Mouse (Mus musculus) frontal cortex, postnatal 14 days (tissue): ENCODE measurements around the gene Exph5.
A peak's percentile ranks its signal among the peaks of the same experiment; 100 is the strongest.

Experiments used
- DNase-seq, 2 experiments: peaks; one replicate each; pipeline ENCODE4 v3.0.0; 2022; ENCODE audit warnings: low spot score in 2 of 2

The Exph5 gene

GRCm38 (mm10) chr9:53404753-53405722, 103.6 kb downstream of the Exph5 start:
- peak; percentile 47 to 60 for DNase-seq

DNA sequence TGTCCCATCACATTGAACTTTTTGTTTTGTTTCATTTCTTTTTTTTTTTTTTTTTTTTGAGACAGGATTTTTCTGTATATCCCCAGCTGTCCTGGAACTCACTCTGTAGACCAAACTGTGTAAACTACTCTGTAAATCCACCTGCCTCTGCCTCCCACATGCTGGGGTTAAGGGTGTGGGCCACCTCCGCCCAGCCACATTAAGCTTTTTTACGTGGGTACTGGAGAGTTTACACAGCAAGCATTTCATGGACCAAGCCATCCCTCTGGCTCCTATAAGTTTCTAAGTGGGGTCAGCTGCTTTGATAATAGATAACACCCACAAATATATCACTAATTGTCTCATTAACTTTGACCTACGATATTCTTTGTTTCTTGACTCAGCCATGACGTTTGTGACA, 107.1 kb downstream of the Exph5 start:
- no peak for DNase-seq

- no peak for DNase-seq
These were observed 107.5 kb downstream of the Exph5 start for GRCm38 (mm10) chr9:53408953-53409361.

- no peak for DNase-seq
These were observed 108.0 kb downstream of the Exph5 start for GRCm38 (mm10) chr9:53409427-53409826.

GRCm38 (mm10) chr9:53422133-53422896, 120.8 kb downstream of the Exph5 start:
- no peak for DNase-seq

DNA sequence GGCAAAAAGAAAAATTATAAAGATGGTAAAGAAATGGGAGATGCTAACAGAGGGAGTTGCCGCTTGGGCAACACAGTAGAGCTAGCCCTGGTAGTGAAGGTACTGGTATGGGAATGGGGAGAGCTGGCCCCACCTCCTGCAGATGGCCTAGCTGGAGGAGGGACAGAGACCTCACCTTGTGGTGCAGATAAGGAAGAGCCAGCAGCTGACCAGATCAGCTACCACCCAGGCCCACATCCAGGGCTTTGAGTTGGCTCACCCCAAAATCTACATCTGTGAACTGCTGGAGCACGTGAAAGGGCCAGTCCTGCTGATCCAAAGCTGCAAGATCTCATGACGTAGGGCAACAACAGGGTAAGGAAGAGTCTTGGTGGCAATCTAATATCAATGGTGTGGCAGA, 125.3 kb downstream of the Exph5 start:
- DNase-seq: no peak
